Mouse (Mus musculus): ENCODE results near the gene Osgin1. TPM values are rescaled to one million over a fixed set of nuclear protein-coding genes. Genes with fewer than 3 reads are reported as not detected.

Osgin1 gene
- polyA plus RNA-seq, 1 experiment from 2014 or later = not detected

DNA sequence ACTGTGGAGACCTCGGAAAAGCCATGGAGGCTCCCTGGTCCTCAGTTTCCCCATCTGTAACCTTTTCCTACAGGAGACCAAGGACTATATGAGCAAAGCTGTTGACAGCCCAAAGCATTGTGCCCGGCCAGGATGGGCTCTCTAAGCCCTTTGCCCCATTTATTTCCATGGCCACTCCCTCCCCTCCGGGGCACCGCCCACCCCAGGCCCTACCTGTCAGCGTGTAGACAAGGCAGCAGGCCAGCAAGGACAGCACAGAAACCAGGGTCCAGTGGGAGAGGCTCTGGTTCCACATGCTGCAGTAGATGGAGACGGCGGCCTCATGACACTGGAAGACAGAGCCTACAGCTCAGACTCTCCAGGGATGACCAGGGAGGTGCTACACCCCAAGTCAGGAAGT, 53.2 kb downstream of the Osgin1 start:
- Histone ChIP-seq H3K4me2 (ENCODE audit: low read length) (no peak overlapping the region), H3K4me3 (replicated peaks; ENCODE audit: low read depth, low read length) (no peak overlapping the region), H3K36me3 (ENCODE audit: control insufficient read depth, insufficient read depth, low read length) (no peaks in the 10 kb centered on the region), H3K9me3 (ENCODE audit: control insufficient read depth, low read length) (no peaks in the 10 kb centered on the region), H3K27ac (replicated peaks; ENCODE audit: low read depth, low read length) (no peak overlapping the region), H3K27me3 (ENCODE audit: control insufficient read depth, insufficient read depth, low read length) (no peaks in the 10 kb centered on the region), H3K9ac (replicated peaks; ENCODE audit: low read length) (no peak overlapping the region), H3K4me1 (ENCODE audit: control insufficient read depth, insufficient read depth, low read length) (peaks cover 10% of the 10 kb centered on the region; the same call in 1 of the 2 replicates)
- 81% methylated on average over 7 of the region's 7 CpGs for WGBS
- ATAC-seq (ENCODE audit: low FRiP score, low TSS enrichment) = no peak
- DNase-seq = no peak

Other genes with a start within 250 kb of the Osgin1 start
- 693 and 850 TPM in 2 replicates for gene Hsbp1, start 89.6 kb upstream of the Osgin1 start, polyA plus RNA-seq (2014; fragmentation: Nextera tagmentation; extraction: Ambion mirVana)
- 17.6 and 19.4 TPM in 2 replicates for gene Mlycd, start 39.2 kb upstream of the Osgin1 start, polyA plus RNA-seq (2014; fragmentation: Nextera tagmentation; extraction: Ambion mirVana)
- 45.7 and 56.4 TPM in 2 replicates for gene Necab2, start 12.6 kb downstream of the Osgin1 start, polyA plus RNA-seq (2014; fragmentation: Nextera tagmentation; extraction: Ambion mirVana)
- not detected in 2 replicates for gene Slc38a8, start 67.6 kb downstream of the Osgin1 start, polyA plus RNA-seq (2014; fragmentation: Nextera tagmentation; extraction: Ambion mirVana)
- 40.4 and 59.5 TPM in 2 replicates for gene Mbtps1, start 124.6 kb downstream of the Osgin1 start, polyA plus RNA-seq (2014; fragmentation: Nextera tagmentation; extraction: Ambion mirVana)
- gene Hsdl1, start 141.1 kb downstream of the Osgin1 start, polyA plus RNA-seq (2014; fragmentation: Nextera tagmentation; extraction: Ambion mirVana) = 178 and 204 TPM in 2 replicates
- gene Dnaaf1, start 141.1 kb downstream of the Osgin1 start, polyA plus RNA-seq (2014; fragmentation: Nextera tagmentation; extraction: Ambion mirVana) = 0.13 and 0.23 TPM in 2 replicates
- 14.6 and 16.6 TPM in 2 replicates for gene Taf1c, start 171.1 kb downstream of the Osgin1 start, polyA plus RNA-seq (2014; fragmentation: Nextera tagmentation; extraction: Ambion mirVana)
- gene Adad2, start 178.6 kb downstream of the Osgin1 start, polyA plus RNA-seq (2014; fragmentation: Nextera tagmentation; extraction: Ambion mirVana) = 0.21 and 0.32 TPM in 2 replicates
- gene Kcng4, start 201.6 kb downstream of the Osgin1 start, polyA plus RNA-seq (2014; fragmentation: Nextera tagmentation; extraction: Ambion mirVana) = 0.15 and 0.55 TPM in 2 replicates
- 2.3 and 3.4 TPM in 2 replicates for gene Wfdc1, start 232.2 kb downstream of the Osgin1 start, polyA plus RNA-seq (2014; fragmentation: Nextera tagmentation; extraction: Ambion mirVana)

All from midbrain, embryonic 14.5 days (tissue).